8 mouse cellular contexts compared by ENCODE assay signal in the genomic region with DNA sequence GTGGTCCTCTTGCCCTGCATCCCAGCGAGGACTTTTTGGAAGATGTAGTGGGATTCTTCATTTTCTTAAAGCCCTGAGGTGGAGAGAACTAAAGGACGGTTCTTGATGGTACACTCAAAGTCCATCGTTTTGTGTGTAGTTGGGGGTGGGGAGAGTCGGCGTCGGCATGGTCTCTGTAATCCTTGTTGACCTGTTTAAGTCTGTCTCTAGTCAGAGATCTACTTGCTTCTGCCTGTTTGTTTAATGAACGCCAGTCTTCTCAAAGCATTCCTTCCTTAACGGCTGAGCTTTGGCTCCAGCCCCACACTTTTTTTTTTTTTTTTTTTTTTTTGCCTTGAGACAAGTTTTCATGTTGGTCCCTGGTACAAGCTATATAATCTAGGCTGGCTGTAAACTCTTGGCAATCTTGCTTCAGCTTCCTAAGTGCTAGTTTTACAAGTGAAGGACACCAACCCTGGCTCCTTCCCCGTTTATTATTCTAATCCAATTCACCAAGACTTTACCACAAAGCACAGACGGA. TPM values are rescaled to one million over a fixed set of nuclear protein-coding genes. Genes with fewer than 3 reads are reported as not detected.
DNase-seq lines count a peak whose midpoint lies in the region; ATAC-seq and TF ChIP-seq lines count a peak whose summit lies in the region.

No protein-coding gene starts in this region.

- peak overlapping the region; percentile 90 for H3K27ac ChIP-seq in layer of hippocampus, adult 2 months
- H3K27ac ChIP-seq in embryonic facial prominence, embryonic 12.5 days = peak overlapping the region; percentile 87
- H3K27ac ChIP-seq in intestine, postnatal 0 days (ENCODE audit: low read depth, low read length) = peak overlapping the region; percentile 89
- H3K27ac ChIP-seq in neural tube, embryonic 12.5 days = no peak overlapping the region

- peak overlapping the region; percentile 87 for H3K9ac ChIP-seq in embryonic facial prominence, embryonic 12.5 days
- peak overlapping the region; percentile 82 for H3K9ac ChIP-seq in intestine, postnatal 0 days (ENCODE audit: low read depth, low read length)
- peak overlapping the region; percentile 87 for H3K9ac ChIP-seq in neural tube, embryonic 12.5 days

- peak overlapping the region; percentile 63 for H3K4me3 ChIP-seq in layer of hippocampus, adult 2 months
- peak overlapping the region; percentile 78 for H3K4me3 ChIP-seq in embryonic facial prominence, embryonic 12.5 days
- H3K4me3 ChIP-seq in intestine, postnatal 0 days (ENCODE audit: low read depth, low read length) = peak overlapping the region; percentile 68
- H3K4me3 ChIP-seq in neural tube, embryonic 12.5 days = peak overlapping the region; percentile 73

- H3K9me3 ChIP-seq in embryonic facial prominence, embryonic 12.5 days = no peaks in the 10 kb centered on the region
- H3K9me3 ChIP-seq in intestine, postnatal 0 days (ENCODE audit: control insufficient read depth) = no peaks in the 10 kb centered on the region
- H3K9me3 ChIP-seq in neural tube, embryonic 12.5 days = no peaks in the 10 kb centered on the region

- peaks cover 44% of the 10 kb centered on the region for H3K36me3 ChIP-seq in embryonic facial prominence, embryonic 12.5 days
- peaks cover 47% of the 10 kb centered on the region for H3K36me3 ChIP-seq in intestine, postnatal 0 days (ENCODE audit: control insufficient read depth, insufficient read depth)
- H3K36me3 ChIP-seq in neural tube, embryonic 12.5 days = peaks cover 38% of the 10 kb centered on the region

- no peaks in the 10 kb centered on the region for H3K27me3 ChIP-seq in embryonic facial prominence, embryonic 12.5 days
- H3K27me3 ChIP-seq in intestine, postnatal 0 days (replicated peaks; ENCODE audit: control insufficient read depth, insufficient read depth, low read length) = no peaks in the 10 kb centered on the region
- no peaks in the 10 kb centered on the region for H3K27me3 ChIP-seq in neural tube, embryonic 12.5 days (replicated peaks)

- TF ChIP-seq CTCF in layer of hippocampus, adult 2 months (conservative IDR thresholded peaks at IDR 0.05) = no peak
- no peak for TF ChIP-seq CTCF in intestine, postnatal 0 days (IDR thresholded peaks at IDR 0.05; ENCODE audit: low read depth)

- H3K4me1 ChIP-seq in embryonic facial prominence, embryonic 12.5 days = peaks cover 10% of the 10 kb centered on the region
- no peaks in the 10 kb centered on the region; the same call in 1 of the 2 replicates for H3K4me1 ChIP-seq in intestine, postnatal 0 days (replicated peaks; ENCODE audit: control insufficient read depth, insufficient read depth, low read length)
- peaks cover 16% of the 10 kb centered on the region; the same call in 1 of the 2 replicates for H3K4me1 ChIP-seq in neural tube, embryonic 12.5 days

- peak overlapping the region; percentile 72 for H3K4me2 ChIP-seq in embryonic facial prominence, embryonic 12.5 days (replicated peaks)
- H3K4me2 ChIP-seq in intestine, postnatal 0 days (replicated peaks; ENCODE audit: low read depth) = peak overlapping the region; percentile 67
- peak overlapping the region; percentile 76 for H3K4me2 ChIP-seq in neural tube, embryonic 12.5 days (replicated peaks)

- ATAC-seq in embryonic facial prominence, embryonic 12.5 days (ENCODE audit: insufficient number of reproducible peaks, insufficient read depth, low FRiP score, low TSS enrichment) = peak; percentile 37; the same call in 1 of the 2 replicates
- ATAC-seq in intestine, postnatal 0 days = peak; percentile 20
- ATAC-seq in neural tube, embryonic 12.5 days (ENCODE audit: low FRiP score, low read depth) = peak; percentile 27; the same call in 1 of the 2 replicates

- no peak for DNase-seq in layer of hippocampus, adult 2 months (ENCODE audit: low spot score in 2 of 2)
- DNase-seq in layer of hippocampus, postnatal 25 days (ENCODE audit: extremely low spot score in 1 of 2, low spot score in 1 of 2) = no peak
- no peak for DNase-seq in spleen, adult 12 weeks (ENCODE audit: low spot score)
- no peak for DNase-seq in thymus, postnatal 0 days (ENCODE audit: low spot score)
- no peak for DNase-seq in ovary, postnatal 14 days (ENCODE audit: low spot score)

- WGBS in embryonic facial prominence, embryonic 12.5 days = 8% methylated on average over 10 of the region's 10 CpGs
- 8% methylated on average over 10 of the region's 10 CpGs for WGBS in intestine, postnatal 0 days
- WGBS in neural tube, embryonic 12.5 days = 7% methylated on average over 10 of the region's 10 CpGs

RNA-seq across cellular contexts. Expression of a gene that starts 0.6 kb away (rescaled TPM):
- 10 to 100 TPM; 20.7 to 26.0 TPM for total RNA-seq in layer of hippocampus, adult 2 months (2021)
- 10 to 100 TPM; 19.6 to 23.2 TPM for total RNA-seq in layer of hippocampus, postnatal 25 days (2021)
- 80.1 and 80.5 TPM in 2 replicates for polyA plus RNA-seq in embryonic facial prominence, embryonic 12.5 days (2016; fragmentation: Nextera tagmentation; extraction: Ambion mirVana)
- polyA plus RNA-seq in intestine, postnatal 0 days (2015; fragmentation: Nextera tagmentation; extraction: Ambion mirVana) = 80.1 and 84.1 TPM in 2 replicates
- polyA plus RNA-seq in neural tube, embryonic 12.5 days (2016; fragmentation: Nextera tagmentation; extraction: Ambion mirVana) = 77.1 and 77.9 TPM in 2 replicates
- polyA plus RNA-seq in thymus, postnatal 0 days (2015; fragmentation: Nextera tagmentation; extraction: Ambion mirVana) = 53.2 and 55.1 TPM in 2 replicates

RNA-seq across cellular contexts. Expression of a gene that starts 23.5 kb away (rescaled TPM):
- 10 to 100 TPM; 12.8 to 13.6 TPM for total RNA-seq in layer of hippocampus, adult 2 months (2021)
- total RNA-seq in layer of hippocampus, postnatal 25 days (2021) = 10 to 100 TPM; 11.1 to 13.1 TPM
- 86.3 and 88.2 TPM in 2 replicates for polyA plus RNA-seq in embryonic facial prominence, embryonic 12.5 days (2016; fragmentation: Nextera tagmentation; extraction: Ambion mirVana)
- polyA plus RNA-seq in intestine, postnatal 0 days (2015; fragmentation: Nextera tagmentation; extraction: Ambion mirVana) = 47.4 and 48.7 TPM in 2 replicates
- 71.0 and 75.8 TPM in 2 replicates for polyA plus RNA-seq in neural tube, embryonic 12.5 days (2016; fragmentation: Nextera tagmentation; extraction: Ambion mirVana)
- polyA plus RNA-seq in thymus, postnatal 0 days (2015; fragmentation: Nextera tagmentation; extraction: Ambion mirVana) = 97.8 and 99.5 TPM in 2 replicates

RNA-seq across cellular contexts. Expression of a gene that starts 26.7 kb away (rescaled TPM):
- total RNA-seq in layer of hippocampus, adult 2 months (2021) = 1 to 10 TPM; 1.2 to 2.1 TPM
- 1 to 10 TPM; 1.7 TPM for total RNA-seq in layer of hippocampus, postnatal 25 days (2021)
- polyA plus RNA-seq in embryonic facial prominence, embryonic 12.5 days (2016; fragmentation: Nextera tagmentation; extraction: Ambion mirVana) = 1.4 and 1.8 TPM in 2 replicates
- polyA plus RNA-seq in intestine, postnatal 0 days (2015; fragmentation: Nextera tagmentation; extraction: Ambion mirVana) = 48.2 and 48.3 TPM in 2 replicates
- 1.0 and 1.2 TPM in 2 replicates for polyA plus RNA-seq in neural tube, embryonic 12.5 days (2016; fragmentation: Nextera tagmentation; extraction: Ambion mirVana)
- 10.8 and 11.9 TPM in 2 replicates for polyA plus RNA-seq in thymus, postnatal 0 days (2015; fragmentation: Nextera tagmentation; extraction: Ambion mirVana)

RNA-seq across cellular contexts. Expression of a gene that starts 55.7 kb away (rescaled TPM):
- total RNA-seq in layer of hippocampus, adult 2 months (2021) = 10 to 100 TPM; 24.6 to 26.2 TPM
- 10 to 100 TPM; 19.2 to 26.8 TPM for total RNA-seq in layer of hippocampus, postnatal 25 days (2021)
- 51.7 and 54.3 TPM in 2 replicates for polyA plus RNA-seq in embryonic facial prominence, embryonic 12.5 days (2016; fragmentation: Nextera tagmentation; extraction: Ambion mirVana)
- polyA plus RNA-seq in intestine, postnatal 0 days (2015; fragmentation: Nextera tagmentation; extraction: Ambion mirVana) = 43.2 and 47.5 TPM in 2 replicates
- 48.6 and 55.8 TPM in 2 replicates for polyA plus RNA-seq in neural tube, embryonic 12.5 days (2016; fragmentation: Nextera tagmentation; extraction: Ambion mirVana)
- polyA plus RNA-seq in thymus, postnatal 0 days (2015; fragmentation: Nextera tagmentation; extraction: Ambion mirVana) = 83.0 and 92.5 TPM in 2 replicates
